8 mouse cellular contexts compared by ENCODE assay signal in the genomic region with DNA sequence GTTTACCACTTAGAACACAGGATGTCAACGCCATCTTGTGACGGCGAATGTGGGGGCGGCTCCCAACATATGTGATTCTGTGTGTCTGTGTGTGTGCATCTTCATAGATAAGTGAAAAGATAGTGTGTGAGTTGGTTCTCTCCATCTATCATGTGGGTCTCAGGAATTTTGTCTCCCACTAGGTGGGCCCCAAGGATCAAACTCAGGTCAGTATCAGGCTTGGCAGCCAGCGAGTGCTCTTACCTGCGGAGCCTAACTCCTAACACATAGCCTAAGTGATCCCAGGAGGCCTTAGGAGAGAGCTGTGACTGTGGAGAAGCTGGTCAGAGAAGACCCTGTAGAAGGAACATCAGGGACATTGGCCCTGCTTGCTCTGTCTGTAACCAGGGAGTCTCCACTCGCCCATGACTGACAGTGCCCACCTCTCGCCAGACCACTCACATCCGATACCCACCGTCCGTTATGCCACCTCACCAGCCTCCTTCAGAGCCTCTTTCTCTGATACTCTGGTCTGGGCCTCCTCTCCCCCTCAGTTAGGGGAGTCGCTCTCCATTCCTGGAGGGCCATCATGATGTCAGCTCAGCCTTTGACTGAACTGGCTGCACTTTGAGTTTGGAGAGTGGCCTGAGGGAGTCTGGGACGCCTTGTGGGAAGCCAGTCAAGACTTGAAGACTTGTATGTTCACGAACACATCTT. TPM values are rescaled to one million over a fixed set of nuclear protein-coding genes. Genes with fewer than 3 reads are reported as not detected.
DNase-seq lines count a peak whose midpoint lies in the region; ATAC-seq and TF ChIP-seq lines count a peak whose summit lies in the region.

No protein-coding gene starts in this region.

- ATAC-seq in kidney, embryonic 14.5 days (ENCODE audit: low FRiP score, low TSS enrichment): peak; percentile 24
- 0 out of 2 replicates have a peak, but pooled peaks have one; percentile 23 for ATAC-seq in hindbrain, embryonic 11.5 days (ENCODE audit: low FRiP score)
- peak; percentile 19 for ATAC-seq in megakaryocyte progenitor cell, adult 5-6 weeks (replicated peaks; ENCODE audit: poor library complexity)

- peak overlapping the region; percentile 55; the same call in 1 of the 2 replicates for H3K27ac ChIP-seq in kidney, embryonic 14.5 days (ENCODE audit: low read depth, low read length)
- no peak overlapping the region for H3K27ac ChIP-seq in hindbrain, embryonic 11.5 days (ENCODE audit: low read depth, low read length)

- no peaks in the 10 kb centered on the region for H3K4me1 ChIP-seq in kidney, embryonic 14.5 days (ENCODE audit: control insufficient read depth, insufficient read depth, low read length)
- peaks cover 5% of the 10 kb centered on the region for H3K4me1 ChIP-seq in hindbrain, embryonic 11.5 days (replicated peaks; ENCODE audit: control insufficient read depth, insufficient read depth, low read length)

- H3K36me3 ChIP-seq in kidney, embryonic 14.5 days (ENCODE audit: control insufficient read depth, insufficient read depth, low read length): no peaks in the 10 kb centered on the region
- no peaks in the 10 kb centered on the region for H3K36me3 ChIP-seq in hindbrain, embryonic 11.5 days (ENCODE audit: control insufficient read depth, insufficient read depth, low read length)

- 73% methylated on average over 14 of the region's 14 CpGs for WGBS in kidney, embryonic 14.5 days
- 74% methylated on average over 14 of the region's 14 CpGs for WGBS in hindbrain, embryonic 11.5 days

- TF ChIP-seq CTCF in brain, embryonic 14.5 days (IDR thresholded peaks at IDR 0.05; ENCODE audit: borderline replicate concordance, extremely low read depth, insufficient read depth, insufficient read length): no peak

- no peak for DNase-seq in kidney, postnatal 10 days
- DNase-seq in brain, embryonic 14.5 days (ENCODE audit: low read depth): peak; percentile 40
- peak; percentile 14 for DNase-seq in hindbrain, embryonic 11.5 days (ENCODE audit: low spot score)
- no peak for DNase-seq in urinary bladder, postnatal 14 days (ENCODE audit: low spot score)
- DNase-seq in layer of hippocampus, postnatal 25 days (ENCODE audit: extremely low spot score in 1 of 2, low spot score in 1 of 2): no peak
- no peak for DNase-seq in ovary, postnatal 14 days (ENCODE audit: low spot score)

- no peaks in the 10 kb centered on the region for H3K9me3 ChIP-seq in kidney, embryonic 14.5 days (ENCODE audit: control insufficient read depth, low read length)
- no peaks in the 10 kb centered on the region for H3K9me3 ChIP-seq in hindbrain, embryonic 11.5 days (ENCODE audit: control insufficient read depth, low read length)

- peak overlapping the region; percentile 25; the same call in 1 of the 2 replicates for H3K9ac ChIP-seq in kidney, embryonic 14.5 days (ENCODE audit: low read depth, low read length)
- 0 out of 2 replicates have a peak overlapping the region, but pooled peaks have one; percentile 37 for H3K9ac ChIP-seq in hindbrain, embryonic 11.5 days (ENCODE audit: low read depth, low read length)

- no peaks in the 10 kb centered on the region for H3K27me3 ChIP-seq in kidney, embryonic 14.5 days (ENCODE audit: control insufficient read depth, insufficient read depth, low read length)
- H3K27me3 ChIP-seq in hindbrain, embryonic 11.5 days (ENCODE audit: control insufficient read depth, insufficient read depth, low read length): no peaks in the 10 kb centered on the region

- peak overlapping the region; percentile 29 for H3K4me3 ChIP-seq in kidney, embryonic 14.5 days (ENCODE audit: low read length)
- peak overlapping the region; percentile 18; the same call in 1 of the 2 replicates for H3K4me3 ChIP-seq in hindbrain, embryonic 11.5 days (ENCODE audit: low read depth, low read length)

- H3K4me2 ChIP-seq in kidney, embryonic 14.5 days (replicated peaks; ENCODE audit: low read depth, low read length): peak overlapping the region; percentile 41
- H3K4me2 ChIP-seq in hindbrain, embryonic 11.5 days (replicated peaks; ENCODE audit: low read depth, low read length): peak overlapping the region; percentile 34

- no peak for TF ChIP-seq POLR2A in brain, embryonic 14.5 days (IDR thresholded peaks at IDR 0.05; ENCODE audit: borderline replicate concordance, extremely low read depth, insufficient read depth, insufficient read length, poor library complexity, severe bottlenecking)

RNA-seq across cellular contexts. Expression of gene Rsg1, which starts 3.1 kb away (rescaled TPM):
- polyA plus RNA-seq in kidney, embryonic 14.5 days (2014; fragmentation: Nextera tagmentation; extraction: Ambion mirVana): 3.6 and 5.0 TPM in 2 replicates
- polyA plus RNA-seq in brain, embryonic 14.5 days (2012; rRNA removed): 5.2 and 5.5 TPM in 2 replicates
- 6.3 and 6.8 TPM in 2 replicates for polyA plus RNA-seq in hindbrain, embryonic 11.5 days (2014; fragmentation: Nextera tagmentation; extraction: Ambion mirVana)
- 0.73 and 1.4 TPM in 2 replicates for total RNA-seq in megakaryocyte progenitor cell, adult 5-6 weeks (2015)
- total RNA-seq in megakaryocyte progenitor cell, adult 5-6 weeks (2017): 1.8 and 3.5 TPM in 2 replicates
- 1 to 10 TPM; 2.7 to 4.0 TPM for total RNA-seq in layer of hippocampus, postnatal 25 days (2021)

RNA-seq across cellular contexts. Expression of gene Arhgef19, which starts 28.6 kb away (rescaled TPM):
- 6.8 and 7.4 TPM in 2 replicates for polyA plus RNA-seq in kidney, embryonic 14.5 days (2014; fragmentation: Nextera tagmentation; extraction: Ambion mirVana)
- 1.5 and 2.6 TPM in 2 replicates for polyA plus RNA-seq in brain, embryonic 14.5 days (2012; rRNA removed)
- 2.1 and 3.1 TPM in 2 replicates for polyA plus RNA-seq in hindbrain, embryonic 11.5 days (2014; fragmentation: Nextera tagmentation; extraction: Ambion mirVana)
- not detected in 2 replicates for total RNA-seq in megakaryocyte progenitor cell, adult 5-6 weeks (2015)
- not detected in 2 replicates for total RNA-seq in megakaryocyte progenitor cell, adult 5-6 weeks (2017)
- total RNA-seq in layer of hippocampus, postnatal 25 days (2021): 10 to 100 TPM; 15.1 to 21.6 TPM

Comparison
In these comparisons a context has a peak if more than half of its experiments do, and no peak if none do; other contexts are left out.
1. DNase-seq: peak in brain, embryonic 14.5 days (single experiment) and hindbrain, embryonic 11.5 days (single experiment); none in kidney, postnatal 10 days (single experiment), urinary bladder, postnatal 14 days (single experiment), layer of hippocampus, postnatal 25 days (0 of 2) and ovary, postnatal 14 days (single experiment).
2. Peak in every context shown above with its lines, with median percentiles within 50 percentile points of each other: ATAC-seq.